Mouse (Mus musculus) embryonic facial prominence, embryonic 12.5 days (tissue): Measurements from ENCODE around the gene Xrcc1. TPM values are rescaled to one million over a fixed set of nuclear protein-coding genes. Genes with fewer than 3 reads are reported as not detected.

ENCODE experiments used
- ATAC-seq: fragments of 200-750 bp; cut with Nextera tagmentation; 2 replicates; pipeline ENCODE4 v1.8.0; 2017; ENCODE audit not compliant: insufficient number of reproducible peaks, insufficient read depth, low FRiP score, low TSS enrichment
- H3K27ac ChIP-seq: fragments of 300-500 bp; sonication (generic); 2 replicates; pipeline ENCODE4 v1.5.1; 2016; ENCODE audit warnings: mild to moderate bottlenecking
- H3K27me3 ChIP-seq: fragments of 300-500 bp; sonication (generic); 2 replicates; pipeline ENCODE4 v1.6.1; 2016; ENCODE audit warnings: mild to moderate bottlenecking, moderate library complexity
- H3K36me3 ChIP-seq: fragments of 300-500 bp; sonication (generic); 2 replicates; pipeline ENCODE4 v1.6.1; 2016; ENCODE audit warnings: mild to moderate bottlenecking
- H3K4me1 ChIP-seq: fragments of 300-500 bp; sonication (generic); 2 replicates; pipeline ENCODE4 v1.6.1; 2016
- H3K4me2 ChIP-seq: fragments of 300-500 bp; sonication (generic); replicated peaks from 2 replicates; pipeline ENCODE4 v1.6.1; 2016; ENCODE audit warnings: mild to moderate bottlenecking, moderate library complexity
- H3K4me3 ChIP-seq: fragments of 300-500 bp; sonication (generic); 2 replicates; pipeline ENCODE4 v1.5.1; 2016; ENCODE audit warnings: mild to moderate bottlenecking
- H3K9ac ChIP-seq: fragments of 300-500 bp; sonication (generic); 2 replicates; pipeline ENCODE4 v1.6.1; 2016; ENCODE audit warnings: mild to moderate bottlenecking, moderate library complexity
- H3K9me3 ChIP-seq: fragments of 300-500 bp; sonication (generic); 2 replicates; pipeline ENCODE4 v1.6.1; 2016; ENCODE audit warnings: mild to moderate bottlenecking, moderate library complexity
- WGBS: fragments of 180-500 bp; shearing (Covaris S2); methylation state at CpG from one replicate; pipeline ENCODE4 v1.1.7; 2016; 5-methylcytosine and 5-hydroxymethylcytosine counted together
- polyA plus RNA-seq: library from polyadenylated mRNA; unstranded; fragments of >200 nt; fragmentation: Nextera tagmentation; extraction: Ambion mirVana; gene quantifications from 2 replicates; pipeline ENCODE4 v1.2.1, GENCODE M21; 2016

The Xrcc1 gene
- polyA plus RNA-seq, 1 experiment from 2014 or later: 117 TPM

- peaks cover 11% of the 10 kb centered on the region for H3K4me1 ChIP-seq
- H3K27me3 ChIP-seq: no peaks in the 10 kb centered on the region
- no peak overlapping the region for H3K9ac ChIP-seq
- H3K36me3 ChIP-seq: peaks cover 15% of the 10 kb centered on the region
- no peak overlapping the region for H3K4me3 ChIP-seq
- ATAC-seq: no peak
- H3K9me3 ChIP-seq: no peaks in the 10 kb centered on the region
- H3K4me2 ChIP-seq: no peak overlapping the region
- WGBS: 75% methylated on average over 2 of the region's 2 CpGs
- no peak overlapping the region for H3K27ac ChIP-seq
Observed at GRCm38 (mm10) chr7:24544506-24544905, 1.6 kb upstream of the Xrcc1 start.

GRCm38 (mm10) chr7:24546634-24547389 lies 723 bp downstream of the Xrcc1 start:
- Histone ChIP-seq H3K36me3 (peaks cover 34% of the 10 kb centered on the region), H3K27ac (peak overlapping the region; percentile 80), H3K4me1 (peaks cover 11% of the 10 kb centered on the region), H3K9me3 (no peaks in the 10 kb centered on the region), H3K9ac (peak overlapping the region; percentile 72), H3K27me3 (no peaks in the 10 kb centered on the region), H3K4me3 (peak overlapping the region; percentile 80), H3K4me2 (peak overlapping the region; percentile 83)
- WGBS: 1% methylated on average over 57 of the region's 57 CpGs
- peak; percentile 97 for ATAC-seq

- no peak for ATAC-seq
- peaks cover 11% of the 10 kb centered on the region for H3K4me1 ChIP-seq
- H3K4me2 ChIP-seq: peak overlapping the region; percentile 83
- H3K9ac ChIP-seq: peak overlapping the region; percentile 72
- H3K27ac ChIP-seq: peak overlapping the region; percentile 70; the same call in 1 of the 2 replicates
- H3K27me3 ChIP-seq: no peaks in the 10 kb centered on the region
- peaks cover 42% of the 10 kb centered on the region for H3K36me3 ChIP-seq
- no peaks in the 10 kb centered on the region for H3K9me3 ChIP-seq
- 31% methylated on average over 13 of the region's 13 CpGs for WGBS
- peak overlapping the region; percentile 80 for H3K4me3 ChIP-seq
Observed at GRCm38 (mm10) chr7:24547534-24548036, 1.5 kb downstream of the Xrcc1 start.

GRCm38 (mm10) chr7:24551985-24552759 lies 6.1 kb downstream of the Xrcc1 start:
- WGBS: 89% methylated on average over 12 of the region's 12 CpGs
- Histone ChIP-seq H3K4me1 (peaks cover 6% of the 10 kb centered on the region), H3K36me3 (peaks cover 75% of the 10 kb centered on the region), H3K9ac (no peak overlapping the region), H3K4me2 (no peak overlapping the region), H3K4me3 (no peak overlapping the region), H3K27ac (no peak overlapping the region), H3K9me3 (no peaks in the 10 kb centered on the region), H3K27me3 (no peaks in the 10 kb centered on the region)
- ATAC-seq: no peak

GRCm38 (mm10) chr7:24555786-24556185 lies 9.7 kb downstream of the Xrcc1 start:
- Histone ChIP-seq H3K27ac (no peak overlapping the region), H3K27me3 (no peaks in the 10 kb centered on the region), H3K4me1 (no peaks in the 10 kb centered on the region), H3K9ac (no peak overlapping the region), H3K4me2 (no peak overlapping the region), H3K9me3 (no peaks in the 10 kb centered on the region), H3K4me3 (no peak overlapping the region), H3K36me3 (peaks cover 71% of the 10 kb centered on the region)
- no peak for ATAC-seq
- 89% methylated on average over 10 of the region's 10 CpGs for WGBS

- no peak overlapping the region for H3K4me3 ChIP-seq
- H3K36me3 ChIP-seq: peaks cover 58% of the 10 kb centered on the region
- H3K4me2 ChIP-seq: no peak overlapping the region
- H3K4me1 ChIP-seq: no peaks in the 10 kb centered on the region
- no peak overlapping the region for H3K9ac ChIP-seq
- H3K27ac ChIP-seq: no peak overlapping the region
- no peaks in the 10 kb centered on the region for H3K9me3 ChIP-seq
- no peaks in the 10 kb centered on the region for H3K27me3 ChIP-seq
- WGBS: 90% methylated on average over 4 of the region's 4 CpGs
- ATAC-seq: no peak
Observed at GRCm38 (mm10) chr7:24561450-24561849, 15.4 kb downstream of the Xrcc1 start.

GRCm38 (mm10) chr7:24563191-24563836 lies 17.2 kb downstream of the Xrcc1 start:
- H3K4me3 ChIP-seq: no peak overlapping the region
- no peak for ATAC-seq
- peaks cover 72% of the 10 kb centered on the region for H3K36me3 ChIP-seq
- 84% methylated on average over 8 of the region's 8 CpGs for WGBS
- no peak overlapping the region for H3K9ac ChIP-seq
- no peaks in the 10 kb centered on the region for H3K4me1 ChIP-seq
- no peak overlapping the region for H3K27ac ChIP-seq
- no peaks in the 10 kb centered on the region for H3K27me3 ChIP-seq
- H3K4me2 ChIP-seq: no peak overlapping the region
- no peaks in the 10 kb centered on the region for H3K9me3 ChIP-seq

GRCm38 (mm10) chr7:24563837-24564206 lies 17.7 kb downstream of the Xrcc1 start:
- ATAC-seq: no peak
- Histone ChIP-seq H3K9ac (no peak overlapping the region), H3K27me3 (no peaks in the 10 kb centered on the region), H3K36me3 (peaks cover 73% of the 10 kb centered on the region), H3K4me1 (no peaks in the 10 kb centered on the region), H3K27ac (no peak overlapping the region), H3K4me3 (no peak overlapping the region), H3K9me3 (no peaks in the 10 kb centered on the region), H3K4me2 (no peak overlapping the region)
- 82% methylated on average over 4 of the region's 4 CpGs for WGBS

GRCm38 (mm10) chr7:24564607-24565265 lies 18.6 kb downstream of the Xrcc1 start:
- H3K4me3 ChIP-seq: no peak overlapping the region
- H3K4me2 ChIP-seq: no peak overlapping the region
- WGBS: 65% methylated on average over 6 of the region's 6 CpGs
- no peaks in the 10 kb centered on the region for H3K4me1 ChIP-seq
- ATAC-seq: no peak
- no peak overlapping the region for H3K9ac ChIP-seq
- peaks cover 67% of the 10 kb centered on the region for H3K36me3 ChIP-seq
- H3K27me3 ChIP-seq: no peaks in the 10 kb centered on the region
- no peaks in the 10 kb centered on the region for H3K9me3 ChIP-seq
- no peak overlapping the region for H3K27ac ChIP-seq

GRCm38 (mm10) chr7:24565627-24566026 lies 19.5 kb downstream of the Xrcc1 start:
- no peak overlapping the region for H3K4me2 ChIP-seq
- H3K27me3 ChIP-seq: no peaks in the 10 kb centered on the region
- H3K9ac ChIP-seq: no peak overlapping the region
- H3K4me1 ChIP-seq: no peaks in the 10 kb centered on the region
- WGBS: 92% methylated on average over 11 of the region's 11 CpGs
- peaks cover 67% of the 10 kb centered on the region for H3K36me3 ChIP-seq
- H3K27ac ChIP-seq: no peak overlapping the region
- no peak overlapping the region for H3K4me3 ChIP-seq
- no peak for ATAC-seq
- H3K9me3 ChIP-seq: no peaks in the 10 kb centered on the region

- no peak overlapping the region for H3K27ac ChIP-seq
- WGBS: 91% methylated on average over 9 of the region's 9 CpGs
- no peaks in the 10 kb centered on the region for H3K27me3 ChIP-seq
- no peak overlapping the region for H3K4me2 ChIP-seq
- no peaks in the 10 kb centered on the region for H3K9me3 ChIP-seq
- ATAC-seq: no peak
- H3K4me3 ChIP-seq: no peak overlapping the region
- no peaks in the 10 kb centered on the region for H3K4me1 ChIP-seq
- H3K9ac ChIP-seq: no peak overlapping the region
- peaks cover 68% of the 10 kb centered on the region for H3K36me3 ChIP-seq
Observed at GRCm38 (mm10) chr7:24566206-24566605, 20.1 kb downstream of the Xrcc1 start.
